Mouse (Mus musculus): ENCODE data around the gene Vmn1r26. TPM values are rescaled to one million over a fixed set of nuclear protein-coding genes. Genes with fewer than 3 reads are reported as not detected.

Vmn1r26 gene
- polyA plus RNA-seq (2012; fragmentation: generic; extraction: Trizol) = not detected

DNA sequence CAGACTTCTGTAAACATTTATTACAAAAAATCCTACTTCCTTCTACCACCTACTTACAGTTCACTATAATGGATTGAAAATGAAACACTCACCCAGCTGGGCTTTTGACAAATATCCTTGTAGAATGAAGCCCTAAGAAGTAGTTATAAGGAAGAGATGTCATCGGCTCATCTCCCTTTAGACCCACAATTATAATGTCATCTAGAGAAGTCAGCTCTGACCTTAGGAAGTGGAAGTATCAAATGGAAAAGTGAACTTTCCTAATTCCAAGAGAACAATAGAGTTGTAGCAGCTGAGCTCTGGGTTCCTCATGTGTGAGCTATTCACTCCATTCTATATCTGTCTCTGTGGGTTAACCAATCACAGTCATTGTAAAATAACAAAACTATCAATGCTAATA, at the start of gene Vmn1r26:
Gene Vmn1r26 (minus strand): TSS at position 101 of the 400 bp plus-strand sequence.

DNA sequence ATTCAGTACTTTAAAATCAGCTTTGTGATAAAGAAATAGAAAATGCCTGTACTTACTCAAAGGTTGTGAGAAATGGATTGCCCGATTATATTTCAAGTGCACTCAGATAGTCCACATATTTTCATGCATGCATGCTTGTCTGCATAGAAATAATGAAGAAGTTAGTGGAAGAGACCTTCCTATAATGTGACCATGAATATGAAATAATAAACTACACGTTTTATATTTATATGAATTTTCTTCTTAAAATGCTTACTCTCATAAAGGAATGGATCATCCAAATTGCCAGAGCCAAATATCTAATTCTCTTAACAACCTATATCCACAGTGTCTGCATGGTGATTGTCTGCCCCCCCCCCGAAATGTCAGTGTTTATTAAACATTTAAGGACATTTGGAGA, 34.2 kb downstream of the Vmn1r26 start, which contains the start of gene Vmn1r25:
Gene Vmn1r25 (minus strand): TSS at position 101 of the 400 bp plus-strand sequence.

DNA sequence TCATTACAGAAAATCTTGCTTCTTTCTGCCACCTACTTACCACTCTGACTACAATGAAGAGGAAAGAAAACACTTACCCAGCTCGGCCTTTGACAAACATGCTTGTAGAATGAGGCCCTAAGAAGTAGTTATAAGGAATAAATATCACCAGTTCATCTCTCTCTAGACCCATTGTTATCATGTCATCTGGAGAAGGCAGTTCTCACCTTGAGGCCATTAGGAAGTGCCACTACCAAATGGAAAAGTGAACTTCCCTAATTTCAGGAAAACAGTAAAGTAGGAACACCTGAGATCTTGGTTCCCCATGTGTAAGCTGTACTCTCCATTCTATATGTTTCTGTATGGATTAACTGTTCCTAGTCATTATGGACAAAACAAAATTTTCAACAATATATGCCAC, 53.6 kb downstream of the Vmn1r26 start, which contains the start of gene Vmn1r24:
Gene Vmn1r24 (minus strand): TSS at position 101 of the 400 bp plus-strand sequence.

Other genes starting within 250 kb of the Vmn1r26 start
- 10 to 100 TPM in 1 of 2 experiments, 1 to 10 TPM in 1; 1.1 to 15.3 TPM for gene Vopp1, start 190.0 kb downstream of the Vmn1r26 start, polyA plus RNA-seq (2012; fragmentation: generic; extraction: Trizol)
- gene Vmn1r21, start 164.8 kb downstream of the Vmn1r26 start, polyA plus RNA-seq (2012; fragmentation: generic; extraction: Trizol) = not detected
- not detected for gene Vmn1r22, start 107.1 kb downstream of the Vmn1r26 start, polyA plus RNA-seq (2012; fragmentation: generic; extraction: Trizol)
- not detected for gene Vmn1r23, start 88.3 kb downstream of the Vmn1r26 start, polyA plus RNA-seq (2012; fragmentation: generic; extraction: Trizol)
- not detected for gene Vmn1r24, start 53.7 kb downstream of the Vmn1r26 start, polyA plus RNA-seq (2012; fragmentation: generic; extraction: Trizol)
- not detected for gene Vmn1r25, start 34.3 kb downstream of the Vmn1r26 start, polyA plus RNA-seq (2012; fragmentation: generic; extraction: Trizol)
- not detected for gene Vmn1r27, start 203.7 kb upstream of the Vmn1r26 start, polyA plus RNA-seq (2012; fragmentation: generic; extraction: Trizol)
- not detected for gene Vmn1r28, start 246.9 kb upstream of the Vmn1r26 start, polyA plus RNA-seq (2012; fragmentation: generic; extraction: Trizol)